Mouse (Mus musculus): ENCODE measurements around the gene Rasgef1b.

GRCm38 (mm10) chr5:99587994-99588393 lies 140.9 kb downstream of the Rasgef1b start:
- TF ChIP-seq POLR2A (IDR thresholded peaks at IDR 0.05; ENCODE audit: borderline replicate concordance, extremely low read depth, low read depth, low read length) (no peak), CTCF (IDR thresholded peaks at IDR 0.05; ENCODE audit: insufficient read depth, low read length) (no peak)
